Mouse (Mus musculus): ENCODE data around the gene Bco2.

DNA sequence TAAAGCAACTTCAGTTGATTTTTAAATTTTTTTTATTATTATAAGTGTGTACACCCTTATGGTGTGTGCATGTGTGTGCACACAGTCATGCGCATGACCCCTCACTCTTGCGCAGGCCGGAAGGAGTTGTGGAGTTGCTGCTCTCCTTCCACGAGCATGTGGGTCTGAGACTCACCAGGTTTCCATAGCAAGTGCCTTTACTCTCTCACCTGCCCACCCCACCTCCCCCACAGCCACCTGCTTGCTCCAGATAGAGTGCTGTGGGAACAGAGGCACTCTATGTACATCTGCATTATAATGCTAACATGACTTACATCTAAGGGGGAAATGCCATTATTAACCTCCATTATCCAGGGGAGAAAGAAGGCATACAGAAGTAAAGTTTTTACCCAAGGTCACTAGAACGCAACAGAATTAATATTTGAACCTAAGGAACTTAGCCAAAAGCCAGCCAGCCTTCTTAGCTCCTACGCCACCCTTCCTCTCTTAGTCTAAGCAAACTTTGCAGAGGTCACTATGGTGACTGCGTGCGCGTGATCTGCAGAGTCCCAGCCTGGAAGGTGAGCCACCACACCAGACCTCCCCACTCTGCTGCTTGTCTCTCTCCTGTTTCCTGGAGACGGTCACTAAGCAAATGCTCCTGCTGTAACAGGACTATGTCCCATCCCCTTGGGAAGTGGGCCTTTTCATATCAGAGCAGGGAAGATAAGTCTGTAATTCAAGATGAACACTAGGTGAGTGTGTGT is 59.4 kb downstream of the Bco2 start:
- TF ChIP-seq CTCF (IDR thresholded peaks at IDR 0.05; ENCODE audit: low read depth, low read length): no peak
- TF ChIP-seq POLR2A (IDR thresholded peaks at IDR 0.05; ENCODE audit: borderline replicate concordance, low read depth, low read length): no peak
